Mouse (Mus musculus) heart, postnatal 0 days (tissue): ENCODE measurements around the gene Tmem104. TPM values are rescaled to one million over a fixed set of nuclear protein-coding genes. Genes with fewer than 3 reads are reported as not detected.

Experiments
- ATAC-seq: fragments of 200-750 bp; cut with Nextera tagmentation; 2 replicates; pipeline ENCODE4 v1.8.0; 2017; ENCODE audit warnings: low read depth, moderate number of reproducible peaks, moderate library complexity; ENCODE audit not compliant: insufficient read depth
- DNase-seq: peaks from one replicate; pipeline ENCODE4 v3.0.0-alpha.2; 2016; ENCODE audit warnings: low spot score
- H3K27ac ChIP-seq: fragments of 300-500 bp; sonication (generic); 2 replicates; pipeline ENCODE4 v1.5.1; 2014; ENCODE audit warnings: low read depth, mild to moderate bottlenecking
- H3K27me3 ChIP-seq: fragments of 300-500 bp; sonication (generic); 2 replicates; pipeline ENCODE4 v1.6.1; 2014; ENCODE audit warnings: low read length, mixed read lengths; ENCODE audit not compliant: control insufficient read depth, insufficient read depth
- H3K36me3 ChIP-seq: fragments of 300-500 bp; sonication (generic); replicated peaks from 2 replicates; pipeline ENCODE4 v1.6.1; 2014; ENCODE audit warnings: low read length, mixed read lengths; ENCODE audit not compliant: control insufficient read depth, insufficient read depth
- H3K4me1 ChIP-seq: fragments of 300-500 bp; sonication (generic); 2 replicates; pipeline ENCODE4 v1.6.1; 2014; ENCODE audit warnings: antibody characterized with exemption; ENCODE audit not compliant: control insufficient read depth, insufficient read depth
- H3K4me2 ChIP-seq: fragments of 300-500 bp; sonication (generic); 2 replicates; pipeline ENCODE4 v1.6.1; 2014; ENCODE audit warnings: low read depth, mild to moderate bottlenecking, low read length, moderate library complexity
- H3K4me3 ChIP-seq: fragments of 300-500 bp; sonication (generic); 2 replicates; pipeline ENCODE4 v1.5.1; 2014; ENCODE audit warnings: low read depth, low read length
- H3K9ac ChIP-seq: fragments of 300-500 bp; sonication (generic); replicated peaks from 2 replicates; pipeline ENCODE4 v1.6.1; 2014; ENCODE audit warnings: low read depth, low read length, mixed read lengths
- H3K9me3 ChIP-seq: fragments of 300-500 bp; sonication (generic); replicated peaks from 2 replicates; pipeline ENCODE4 v1.6.1; 2016; ENCODE audit warnings: low read length; ENCODE audit not compliant: control insufficient read depth
- CTCF ChIP-seq: IDR thresholded peaks from 2 replicates; pipeline ENCODE4 v1.5.1; 2016; ENCODE audit warnings: antibody characterized with exemption, control low read depth, low read depth
- EP300 ChIP-seq: IDR thresholded peaks from 2 replicates; pipeline ENCODE4 v1.6.1; 2016; ENCODE audit warnings: antibody characterized with exemption, low read depth
- WGBS: fragments of 180-500 bp; shearing (Covaris S2); extraction: QIAGEN DNeasy Blood & Tissue Kit; methylation state at CpG from one replicate; pipeline ENCODE4 v1.1.7; 2014; 5-methylcytosine and 5-hydroxymethylcytosine counted together
- polyA plus RNA-seq: library from polyadenylated mRNA; unstranded; fragments of >200 nt; fragmentation: Nextera tagmentation; extraction: Ambion mirVana; gene quantifications from 2 replicates; pipeline ENCODE4 v1.2.1, GENCODE M21; 2015
- total RNA-seq: library from RNA; depleted of rRNA; stranded (reverse); fragments of >200 nt; gene quantifications from 2 replicates; pipeline ENCODE4 v1.2.3, GENCODE M21; 2014; ENCODE audit warnings: low replicate concordance; rRNA removed

Tmem104 gene
- 4.1 and 9.0 TPM in 2 replicates for total RNA-seq
- polyA plus RNA-seq: 6.0 and 6.4 TPM in 2 replicates

DNA sequence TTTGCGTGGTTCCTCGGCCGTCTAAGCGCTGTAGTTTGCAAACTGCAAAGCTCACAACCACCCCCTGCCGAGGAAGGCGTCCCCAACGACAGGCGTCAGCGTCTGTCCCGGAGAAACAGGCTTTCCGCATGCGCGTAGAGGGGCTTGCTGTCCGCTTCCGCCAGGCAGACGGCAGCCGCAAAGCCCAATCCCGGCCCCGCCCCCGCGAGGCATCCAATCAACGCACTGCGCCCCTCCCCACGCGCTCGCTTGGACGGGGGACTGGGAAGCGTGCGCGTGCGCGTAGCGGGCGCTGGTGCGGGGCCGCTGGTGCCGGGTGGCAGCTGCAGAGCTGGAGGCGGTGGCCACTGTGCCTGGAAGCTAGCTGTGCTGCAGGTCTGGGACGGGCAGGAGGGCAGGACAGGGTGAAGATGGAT is at the start of gene Tmem104:
TSS of gene Tmem104 (plus strand) at position 264 of the 416 bp plus-strand sequence.
- peaks cover 17% of the 10 kb centered on the region for H3K4me1 ChIP-seq
- DNase-seq: peak; percentile 97
- peak; percentile 95 for ATAC-seq
- under 1% methylated on average over 39 of the region's 39 CpGs for WGBS
- no peaks in the 10 kb centered on the region for H3K27me3 ChIP-seq
- H3K4me2 ChIP-seq: peak within 1 kb of the TSS; percentile 96
- H3K9me3 ChIP-seq: no peaks in the 10 kb centered on the region
- peak within 1 kb of the TSS; percentile 77 for H3K9ac ChIP-seq
- peak within 1 kb of the TSS; percentile 67 for H3K4me3 ChIP-seq
- TF ChIP-seq CTCF (peak; percentile 5; the same call in 1 of the 2 replicates), EP300 (no peak)
- peak within 1 kb of the TSS; percentile 82 for H3K27ac ChIP-seq
- no peaks in the 10 kb centered on the region for H3K36me3 ChIP-seq

DNA sequence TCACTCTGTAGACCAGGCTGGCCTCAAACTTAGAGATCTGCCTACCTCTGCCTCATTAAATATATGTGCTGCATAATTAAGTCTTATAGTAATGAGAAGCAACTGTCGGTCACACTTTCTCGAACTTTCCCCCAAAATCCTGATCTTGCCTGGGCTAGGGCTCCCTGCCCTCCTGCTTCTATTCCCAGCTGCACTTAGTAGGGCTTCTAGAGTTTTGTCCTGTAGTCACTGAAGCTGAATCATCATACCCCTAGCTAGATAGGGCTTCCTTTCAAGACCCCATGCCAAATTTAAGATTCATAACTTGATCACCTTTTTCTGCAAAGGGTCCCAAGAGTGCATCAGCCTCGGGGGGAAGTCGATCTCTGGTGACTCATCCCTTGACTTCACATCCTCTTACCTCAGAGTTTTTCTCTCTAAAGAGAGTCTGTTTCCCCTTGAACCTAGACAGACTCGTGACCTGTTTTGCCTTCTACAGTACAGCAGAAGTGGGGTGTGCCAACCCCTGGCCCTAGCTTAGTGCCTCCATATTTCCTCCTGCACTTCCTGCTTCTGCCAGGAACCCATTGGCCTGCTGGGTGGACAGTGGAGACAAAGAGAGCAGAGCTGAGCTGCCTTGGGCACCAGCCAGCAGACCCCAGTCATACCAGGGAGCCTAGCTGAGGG is 48.6 kb upstream of the Tmem104 start:
- no peak overlapping the region for H3K4me2 ChIP-seq
- ATAC-seq (no peak), DNase-seq (no peak)
- no peak overlapping the region for H3K27ac ChIP-seq
- TF ChIP-seq CTCF (no peak), EP300 (no peak)
- H3K27me3 ChIP-seq: no peaks in the 10 kb centered on the region
- no peak overlapping the region for H3K9ac ChIP-seq
- no peaks in the 10 kb centered on the region for H3K4me1 ChIP-seq
- no peaks in the 10 kb centered on the region for H3K9me3 ChIP-seq
- 61% methylated on average over 5 of the region's 5 CpGs for WGBS
- no peak overlapping the region for H3K4me3 ChIP-seq
- H3K36me3 ChIP-seq: no peaks in the 10 kb centered on the region

DNA sequence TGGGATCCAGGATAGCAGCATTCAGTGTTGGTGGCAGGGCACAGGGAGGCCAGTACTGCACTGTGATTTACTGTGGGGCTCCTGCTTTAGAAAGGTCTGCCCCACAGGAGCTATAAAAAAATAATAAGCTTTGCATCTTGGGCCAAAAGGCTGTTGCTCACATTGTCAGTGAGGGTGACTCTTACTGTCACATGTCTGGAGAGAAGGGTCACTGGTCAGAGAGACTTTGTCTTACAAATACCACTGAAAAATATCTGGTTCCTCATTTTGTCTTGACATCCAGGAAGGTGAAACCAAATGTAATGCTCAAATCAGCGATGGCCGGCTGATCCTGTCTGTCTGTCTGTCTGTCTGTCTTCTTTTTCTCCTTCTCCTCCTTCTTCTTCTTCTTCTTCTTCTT is 45.3 kb upstream of the Tmem104 start:
- no peaks in the 10 kb centered on the region for H3K36me3 ChIP-seq
- H3K27ac ChIP-seq: no peak overlapping the region
- TF ChIP-seq EP300 (no peak), CTCF (no peak)
- no peak overlapping the region for H3K4me2 ChIP-seq
- WGBS: 71% methylated on average over 2 of the region's 2 CpGs
- H3K4me3 ChIP-seq: no peak overlapping the region
- DNase-seq (no peak), ATAC-seq (no peak)
- no peaks in the 10 kb centered on the region for H3K4me1 ChIP-seq
- H3K9me3 ChIP-seq: no peaks in the 10 kb centered on the region
- no peak overlapping the region for H3K9ac ChIP-seq
- H3K27me3 ChIP-seq: no peaks in the 10 kb centered on the region

DNA sequence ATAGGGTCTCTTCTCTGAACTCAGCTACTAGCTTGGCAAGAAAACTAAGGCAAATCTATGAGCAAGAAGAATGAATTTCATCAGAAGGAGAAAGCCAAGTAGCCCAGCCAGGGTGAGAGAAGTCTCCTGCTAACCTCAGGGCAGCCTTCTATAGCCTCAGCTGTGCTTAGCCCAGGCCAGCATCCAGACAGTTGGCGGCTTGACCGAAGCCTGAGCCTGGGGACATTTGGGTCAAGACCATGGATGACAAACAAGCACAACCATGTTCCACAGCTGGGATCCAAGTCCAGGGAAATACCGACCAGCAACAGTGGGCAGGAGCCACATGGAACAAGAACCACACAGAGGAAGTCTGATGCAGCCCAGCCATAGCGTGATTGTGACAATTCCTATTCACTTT is 39.5 kb upstream of the Tmem104 start:
- Histone ChIP-seq H3K9me3 (0 out of 2 replicates have a peak, but pooled peaks cover 4% of the 10 kb centered on the region), H3K4me1 (no peaks in the 10 kb centered on the region), H3K27ac (no peak overlapping the region), H3K27me3 (peaks cover 7% of the 10 kb centered on the region; the same call in 1 of the 2 replicates), H3K4me2 (no peak overlapping the region), H3K4me3 (no peak overlapping the region), H3K9ac (no peak overlapping the region), H3K36me3 (no peaks in the 10 kb centered on the region)
- DNase-seq: no peak
- TF ChIP-seq CTCF (no peak), EP300 (no peak)
- ATAC-seq: no peak
- 69% methylated on average over 4 of the region's 4 CpGs for WGBS

DNA sequence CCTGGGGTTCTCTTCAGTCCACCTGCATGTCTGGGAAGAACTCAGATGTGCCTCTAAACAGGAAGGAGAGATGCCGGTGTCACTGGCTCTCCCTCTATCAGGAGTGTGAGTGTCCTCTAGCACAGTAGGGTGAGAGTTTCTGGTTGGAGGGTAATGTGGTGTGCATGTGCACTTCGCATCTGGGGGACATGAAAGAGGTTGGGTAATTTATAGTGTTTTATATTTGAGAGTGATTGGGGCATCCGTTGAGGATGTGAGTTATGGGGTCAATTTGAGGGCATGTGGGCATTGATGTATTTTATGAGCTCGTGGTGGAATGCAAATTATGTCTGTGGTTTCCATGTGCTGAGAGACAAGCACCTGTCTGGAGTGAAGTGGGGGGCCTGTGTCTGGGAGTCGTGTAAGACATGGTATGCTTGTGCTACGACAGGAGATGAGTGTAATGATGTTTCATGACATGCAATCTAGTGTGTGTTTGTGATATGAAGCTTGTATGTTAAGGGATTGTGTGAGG is 36.5 kb upstream of the Tmem104 start:
- no peak overlapping the region for H3K4me3 ChIP-seq
- no peak overlapping the region for H3K4me2 ChIP-seq
- H3K27me3 ChIP-seq: peaks cover 34% of the 10 kb centered on the region
- ATAC-seq: no peak
- H3K9me3 ChIP-seq: 0 out of 2 replicates have a peak, but pooled peaks cover 4% of the 10 kb centered on the region
- WGBS: 56% methylated on average over 6 of the region's 6 CpGs
- no peak overlapping the region for H3K27ac ChIP-seq
- no peak overlapping the region for H3K9ac ChIP-seq
- H3K4me1 ChIP-seq: no peaks in the 10 kb centered on the region
- TF ChIP-seq CTCF (no peak), EP300 (no peak)
- H3K36me3 ChIP-seq: no peaks in the 10 kb centered on the region
- DNase-seq: no peak
